Mouse (Mus musculus) layer of hippocampus, adult 2 months (tissue): ENCODE data around the gene Cltc. TPM values are rescaled to one million over a fixed set of nuclear protein-coding genes. Genes with fewer than 3 reads are reported as not detected.

ENCODE experiments used
- DNase-seq, 2 experiments: peaks; one replicate each; pipeline ENCODE4 v3.0.0; 2022; ENCODE audit warnings: low spot score in 2 of 2
- H3K27ac ChIP-seq: fragments of 200-600 bp; 2 replicates; pipeline ENCODE4 v1.8.1; 2022
- H3K4me3 ChIP-seq: fragments of 200-600 bp; 2 replicates; pipeline ENCODE4 v1.8.1; 2022; ENCODE audit warnings: mild to moderate bottlenecking
- CTCF ChIP-seq: fragments of 200-600 bp; conservative IDR thresholded peaks from 2 replicates; pipeline ENCODE4 v1.8.1; 2022; ENCODE audit warnings: antibody characterized with exemption, mild to moderate bottlenecking, moderate library complexity
- total RNA-seq, 2 experiments: library from RNA; stranded (reverse); gene quantifications; 2 replicates each; pipeline ENCODE4 v1.2.3; 2021

Cltc gene
- total RNA-seq, 2 experiments from 2014 or later = 447 to 456 TPM

DNA sequence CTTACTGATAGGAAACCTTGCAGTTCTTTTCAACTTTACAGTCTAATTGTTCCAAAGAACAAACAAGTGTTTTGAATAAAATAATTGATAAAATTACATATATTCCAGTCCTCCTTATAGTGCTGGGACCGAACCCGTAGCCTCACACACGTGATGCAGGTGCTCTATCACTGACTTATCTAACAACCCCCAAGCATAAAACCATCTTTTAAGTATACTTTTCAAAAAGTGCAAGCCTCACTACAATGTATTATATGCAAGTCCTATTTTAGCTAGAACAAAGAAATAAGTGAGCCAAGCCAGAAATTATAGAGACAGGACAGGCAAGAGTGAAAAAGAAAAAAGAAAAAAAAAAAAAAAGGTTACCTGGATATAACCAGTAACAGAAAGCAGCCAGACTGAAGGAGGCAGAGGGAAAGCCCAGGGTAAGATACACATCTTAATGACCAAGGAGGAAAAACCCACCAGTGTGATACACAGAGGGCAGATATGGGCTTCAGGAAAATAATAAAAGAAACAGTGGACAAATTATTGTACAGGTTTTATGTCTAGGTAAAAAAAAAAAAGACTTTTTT, 110.4 kb downstream of the Cltc start:
- Histone ChIP-seq H3K4me3 (no peak overlapping the region), H3K27ac (no peak overlapping the region)
- no peak for TF ChIP-seq CTCF
- DNase-seq = no peak

DNA sequence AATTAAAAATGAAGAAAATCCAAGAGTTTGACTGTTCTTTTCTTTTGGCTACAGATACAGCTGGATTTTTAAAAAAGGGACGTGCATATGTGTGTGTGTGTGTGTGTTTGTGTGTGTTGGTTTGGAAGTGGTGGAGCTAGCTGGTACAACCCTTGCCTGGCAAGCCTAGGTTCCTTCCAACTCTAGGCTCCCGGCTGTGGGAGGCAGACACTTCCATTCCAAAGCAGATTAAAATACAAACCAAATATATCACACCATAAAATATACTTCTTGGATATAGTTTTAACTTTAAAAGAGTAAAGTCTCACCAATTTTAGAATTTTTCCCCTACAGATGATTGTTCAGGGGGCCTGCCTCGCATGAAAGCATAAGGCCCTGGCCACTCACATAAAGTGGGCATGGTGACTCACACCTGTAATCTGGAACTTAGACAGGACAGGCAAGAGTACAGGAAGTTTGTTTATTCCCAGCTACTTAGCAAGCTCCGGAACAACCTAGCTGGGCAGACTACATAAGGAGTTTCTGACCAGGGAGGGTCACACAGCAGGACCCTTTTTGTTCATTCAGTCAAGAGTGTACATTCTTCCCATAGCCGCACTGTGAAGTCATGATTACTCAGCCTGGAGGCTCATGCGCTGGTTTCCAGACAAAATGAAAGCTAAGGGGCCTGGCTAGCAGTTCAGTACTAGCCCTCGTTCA, 111.1 kb downstream of the Cltc start:
- Histone ChIP-seq H3K4me3 (no peak overlapping the region), H3K27ac (no peak overlapping the region)
- DNase-seq = no peak
- no peak for TF ChIP-seq CTCF

GRCm38 (mm10) chr11:86644553-86644952, 112.8 kb downstream of the Cltc start:
- no peak for TF ChIP-seq CTCF
- no peak overlapping the region for H3K4me3 ChIP-seq
- no peak overlapping the region for H3K27ac ChIP-seq
- no peak for DNase-seq

Other genes with a start within 250 kb of the Cltc start
- 10 to 100 TPM; 43.8 to 44.2 TPM for gene Rps6kb1, start 212.8 kb downstream of the Cltc start, total RNA-seq
- 1 to 10 TPM; 6.0 to 8.2 TPM for gene Tubd1, start 212.6 kb downstream of the Cltc start, total RNA-seq
- gene Vmp1, start 73.7 kb downstream of the Cltc start, total RNA-seq = 100 to 1,000 TPM; 111 to 139 TPM
- gene Ptrh2, start 73.6 kb downstream of the Cltc start, total RNA-seq = 10 to 100 TPM in 1 of 2 experiments, 1 to 10 TPM in 1; 9.0 to 10.1 TPM
- gene Dhx40, start 50.2 kb upstream of the Cltc start, total RNA-seq = 10 to 100 TPM; 26.6 to 31.7 TPM
- 10 to 100 TPM; 23.3 to 23.6 TPM for gene Ypel2, start 236.1 kb upstream of the Cltc start, total RNA-seq